Mouse (Mus musculus): ENCODE data around the gene Mif4gd. TPM values are rescaled to one million over a fixed set of nuclear protein-coding genes. Genes with fewer than 3 reads are reported as not detected.

Gene Mif4gd
- polyA plus RNA-seq, 1 experiment from 2014 or later, result 78.6 TPM

DNA sequence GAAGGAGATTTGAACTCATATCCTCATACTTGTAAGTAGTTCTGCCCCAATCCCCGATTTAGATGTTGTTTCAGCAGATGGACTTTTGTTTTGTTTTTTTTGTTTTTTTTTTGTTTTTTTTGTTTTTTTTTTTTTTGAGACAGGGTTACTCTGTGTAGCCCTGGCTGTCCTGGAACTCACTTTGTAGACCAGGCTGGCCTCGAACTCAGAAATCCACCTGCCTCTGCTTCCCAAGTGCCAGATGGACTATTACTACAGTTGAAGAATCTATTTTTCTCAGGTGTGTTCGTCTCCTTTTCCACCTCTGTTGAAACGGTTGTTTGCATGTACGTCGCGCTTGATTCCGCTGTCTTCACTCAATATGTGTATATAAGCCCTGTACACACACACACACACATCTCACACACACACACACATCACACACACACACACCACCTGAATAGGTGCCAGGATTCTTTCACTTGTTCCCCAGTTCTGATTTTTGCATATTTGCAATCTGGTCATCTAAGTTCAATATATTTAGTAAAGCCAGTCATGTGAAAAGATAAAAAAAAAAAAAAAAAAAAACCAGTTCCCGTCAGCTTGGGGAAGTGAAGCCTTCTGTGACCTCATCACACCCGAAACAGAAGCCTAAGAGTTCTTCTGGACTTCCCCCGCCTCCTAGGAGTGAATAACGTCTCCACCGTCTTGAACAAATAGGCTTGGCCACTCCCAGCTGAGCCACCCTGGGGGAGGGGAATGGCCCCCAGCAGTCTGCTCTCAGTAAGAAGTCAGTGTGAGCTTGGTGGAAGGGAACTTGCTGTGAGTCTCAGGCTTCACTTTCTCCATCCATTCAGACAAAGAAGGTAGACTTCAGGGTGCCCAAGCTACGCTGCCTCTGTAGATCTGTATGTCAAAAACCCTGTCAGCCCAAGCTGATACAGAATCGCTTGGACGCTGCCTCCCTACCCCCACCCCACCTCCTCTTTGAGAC lies 18.0 kb upstream of the Mif4gd start:
- Histone ChIP-seq H3K4me2 (replicated peaks; ENCODE audit: low read depth, low read length) (peak overlapping the region; percentile 25; the same call in 1 of the 2 replicates), H3K9ac (replicated peaks; ENCODE audit: low read depth) (no peak overlapping the region), H3K4me3 (ENCODE audit: low read depth, low read length) (no peak overlapping the region), H3K9me3 (ENCODE audit: low read length) (no peaks in the 10 kb centered on the region), H3K27ac (ENCODE audit: low read length) (peak overlapping the region; percentile 71), H3K27me3 (replicated peaks; ENCODE audit: insufficient read depth, low read length) (no peaks in the 10 kb centered on the region), H3K36me3 (ENCODE audit: insufficient read depth, low read length) (no peaks in the 10 kb centered on the region), H3K4me1 (ENCODE audit: insufficient read depth, low read depth, low read length) (no peaks in the 10 kb centered on the region)
- 0 out of 2 replicates have a peak, but pooled peaks have one; percentile 31 for TF ChIP-seq EP300 (IDR thresholded peaks at IDR 0.05)
- TF ChIP-seq CTCF (IDR thresholded peaks at IDR 0.05), result no peak
- ATAC-seq (peak; percentile 34), DNase-seq (ENCODE audit: low spot score) (peak; percentile 92)
- 28% methylated on average over 16 of the region's 16 CpGs for WGBS

DNA sequence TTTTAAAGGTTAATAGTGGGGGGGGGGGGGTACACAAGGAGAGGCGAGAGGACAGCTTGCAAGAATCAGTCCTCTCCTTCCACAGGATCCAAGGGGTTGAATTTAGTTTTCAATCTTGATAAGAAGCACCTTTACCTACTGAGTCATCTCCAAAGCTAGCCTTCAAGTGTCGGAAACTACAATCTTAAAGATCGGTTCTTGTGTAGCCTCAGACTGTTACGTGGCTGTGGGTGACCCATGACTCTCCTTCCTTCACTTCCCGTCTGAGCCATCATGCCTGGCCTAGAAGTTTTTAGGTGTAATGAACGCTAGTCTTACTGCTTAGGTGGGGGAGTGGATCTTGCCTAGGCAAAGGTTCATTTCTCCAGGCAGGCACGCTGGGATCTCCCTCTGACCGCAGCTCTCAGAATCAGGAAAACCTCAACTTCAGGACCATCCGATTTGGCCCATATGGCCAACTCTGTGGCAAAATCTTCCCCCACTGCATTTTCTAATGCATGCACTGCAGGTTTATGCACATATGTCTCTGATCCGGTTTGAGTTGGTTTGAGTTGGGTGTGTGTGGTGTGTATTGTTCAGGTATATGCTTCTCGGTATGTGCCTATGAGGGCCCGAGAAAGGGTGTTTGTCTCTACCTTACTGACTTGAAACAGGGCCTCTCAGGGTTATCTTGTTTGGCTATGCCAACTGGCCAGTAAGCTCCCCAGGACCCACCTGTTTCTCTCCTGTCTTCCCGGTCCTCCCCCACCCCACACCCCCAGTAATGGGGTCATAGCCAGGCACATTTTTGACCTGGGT lies 17.2 kb upstream of the Mif4gd start:
- DNase-seq (ENCODE audit: low spot score), result no peak
- no peak for TF ChIP-seq EP300 (IDR thresholded peaks at IDR 0.05)
- no peak for TF ChIP-seq CTCF (IDR thresholded peaks at IDR 0.05)
- no peaks in the 10 kb centered on the region for H3K27me3 ChIP-seq (replicated peaks; ENCODE audit: insufficient read depth, low read length)
- H3K4me2 ChIP-seq (replicated peaks; ENCODE audit: low read depth, low read length), result no peak overlapping the region
- WGBS, result 83% methylated on average over 13 of the region's 13 CpGs
- H3K9me3 ChIP-seq (ENCODE audit: low read length), result no peaks in the 10 kb centered on the region
- H3K4me1 ChIP-seq (ENCODE audit: insufficient read depth, low read depth, low read length), result no peaks in the 10 kb centered on the region
- H3K9ac ChIP-seq (replicated peaks; ENCODE audit: low read depth), result no peak overlapping the region
- no peak overlapping the region for H3K4me3 ChIP-seq (ENCODE audit: low read depth, low read length)
- H3K27ac ChIP-seq (ENCODE audit: low read length), result no peak overlapping the region
- no peaks in the 10 kb centered on the region for H3K36me3 ChIP-seq (ENCODE audit: insufficient read depth, low read length)
- ATAC-seq, result no peak

DNA sequence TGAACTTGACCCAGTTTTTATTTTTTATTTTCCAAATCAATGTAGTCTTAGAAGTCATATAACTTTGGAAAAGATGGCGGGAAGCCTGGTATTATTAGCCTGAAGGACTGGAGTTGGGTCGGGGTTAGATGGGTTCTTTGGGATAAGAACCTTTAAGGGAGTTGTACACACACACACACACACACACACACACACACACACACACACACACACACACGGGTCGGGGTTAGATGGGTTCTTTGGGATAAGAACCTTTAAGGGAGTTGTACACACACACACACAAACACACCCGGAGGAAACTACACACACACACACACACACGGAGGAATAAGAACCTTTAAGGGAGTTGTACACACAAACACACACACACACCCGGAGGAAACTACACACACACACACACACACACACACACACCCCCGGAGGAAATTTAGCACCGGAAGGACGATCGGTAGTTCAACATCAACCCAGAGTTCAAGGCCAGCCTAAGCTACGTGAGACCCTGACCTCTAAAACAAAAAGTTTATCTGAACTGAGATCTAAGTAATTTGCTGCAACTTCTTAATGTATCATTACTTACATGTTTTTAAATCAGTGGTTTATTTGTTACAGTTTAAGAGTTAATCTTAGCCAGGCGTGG lies 15.8 kb upstream of the Mif4gd start:
- no peak for ATAC-seq
- no peak for DNase-seq (ENCODE audit: low spot score)
- WGBS, result 47% methylated on average over 13 of the region's 13 CpGs
- no peaks in the 10 kb centered on the region for H3K9me3 ChIP-seq (ENCODE audit: low read length)
- H3K27me3 ChIP-seq (replicated peaks; ENCODE audit: insufficient read depth, low read length), result no peaks in the 10 kb centered on the region
- H3K4me3 ChIP-seq (ENCODE audit: low read depth, low read length), result peak overlapping the region; percentile 56
- 0 out of 2 replicates have a peak overlapping the region, but pooled peaks have one; percentile 27 for H3K27ac ChIP-seq (ENCODE audit: low read length)
- no peaks in the 10 kb centered on the region for H3K4me1 ChIP-seq (ENCODE audit: insufficient read depth, low read depth, low read length)
- peak overlapping the region; percentile 89 for H3K4me2 ChIP-seq (replicated peaks; ENCODE audit: low read depth, low read length)
- 0 out of 2 replicates have a peak overlapping the region, but pooled peaks have one; percentile 26 for H3K9ac ChIP-seq (replicated peaks; ENCODE audit: low read depth)
- no peaks in the 10 kb centered on the region for H3K36me3 ChIP-seq (ENCODE audit: insufficient read depth, low read length)
- TF ChIP-seq CTCF (IDR thresholded peaks at IDR 0.05) (no peak), EP300 (IDR thresholded peaks at IDR 0.05) (no peak)

DNA sequence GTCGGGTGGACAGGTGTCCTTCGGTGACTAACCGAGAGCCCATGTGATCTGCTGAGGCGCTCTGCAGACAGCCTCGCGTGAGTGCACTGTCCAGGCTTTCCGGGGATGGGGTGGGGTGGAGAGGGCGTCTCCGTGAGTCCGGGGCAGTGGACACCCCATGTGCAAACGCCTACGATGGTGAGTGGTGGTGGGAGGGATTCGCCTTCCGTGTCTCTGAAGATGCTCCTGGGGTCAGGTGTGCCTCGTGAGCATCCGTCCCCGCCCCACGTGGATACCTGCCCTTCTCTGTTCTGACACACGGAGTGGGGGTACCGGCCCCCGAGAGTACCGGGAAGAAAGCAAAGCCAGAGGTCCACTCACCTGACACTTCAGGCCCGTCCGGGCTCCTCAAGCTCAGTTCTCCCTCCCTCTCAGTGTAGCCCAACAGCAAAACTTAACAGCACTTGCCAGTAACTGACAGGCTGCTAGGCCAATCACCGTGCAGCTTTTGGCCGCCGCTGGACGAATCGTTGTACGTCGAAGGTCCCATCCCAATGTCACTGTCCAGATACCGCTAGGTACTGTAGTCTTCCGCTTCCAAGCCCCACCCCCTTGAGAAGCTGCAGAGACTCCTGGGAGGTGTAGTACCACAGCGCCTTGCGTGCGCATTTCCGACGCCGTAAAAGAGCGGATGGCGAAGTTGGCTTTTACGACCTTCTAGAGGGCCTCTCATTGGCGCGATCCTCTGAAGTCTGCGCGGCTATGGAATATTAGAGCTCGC lies 15.1 kb upstream of the Mif4gd start, which contains the start of gene Slc25a19:
Gene Slc25a19, minus strand, starts transcription at position 591 of the 760 bp plus-strand sequence.
- ATAC-seq, result peak; percentile 99
- TF ChIP-seq CTCF (IDR thresholded peaks at IDR 0.05) (0 out of 2 replicates have a peak, but pooled peaks have one; percentile 11), EP300 (IDR thresholded peaks at IDR 0.05) (no peak)
- Histone ChIP-seq H3K4me2 (replicated peaks; ENCODE audit: low read depth, low read length) (peak within 1 kb of the TSS; percentile 89), H3K4me3 (ENCODE audit: low read depth, low read length) (peak within 1 kb of the TSS; percentile 56), H3K9ac (replicated peaks; ENCODE audit: low read depth) (peak within 1 kb of the TSS; percentile 46; the same call in 1 of the 2 replicates), H3K27ac (ENCODE audit: low read length) (0 out of 2 replicates have a peak within 1 kb of the TSS, but pooled peaks have one; percentile 27), H3K4me1 (ENCODE audit: insufficient read depth, low read depth, low read length) (no peaks in the 10 kb centered on the region), H3K27me3 (replicated peaks; ENCODE audit: insufficient read depth, low read length) (no peaks in the 10 kb centered on the region), H3K36me3 (ENCODE audit: insufficient read depth, low read length) (no peaks in the 10 kb centered on the region; the same call in 1 of the 2 replicates), H3K9me3 (ENCODE audit: low read length) (no peaks in the 10 kb centered on the region)
- under 1% methylated on average over 46 of the region's 47 CpGs for WGBS
- peak; percentile 100 for DNase-seq (ENCODE audit: low spot score)
